Mouse (Mus musculus): Measurements from ENCODE around the gene Dolpp1. TPM values are rescaled to one million over a fixed set of nuclear protein-coding genes. Genes with fewer than 3 reads are reported as not detected.

Gene Dolpp1
- 30.4 and 38.1 TPM in 2 replicates for polyA plus RNA-seq (2012; ENCODE audit: low replicate concordance)

GRCm38 (mm10) chr2:30392114-30392576, at the start of gene Dolpp1:
TSS of gene Dolpp1 (plus strand) at chr2:30392254.

GRCm38 (mm10) chr2:30358533-30359531, 33.2 kb upstream of the Dolpp1 start, which contains the start of gene Sh3glb2:
TSS of gene Sh3glb2 (minus strand) at chr2:30359337.

GRCm38 (mm10) chr2:30363773-30364650, 28.0 kb upstream of the Dolpp1 start, which contains the start of gene Miga2:
TSS of gene Miga2 (plus strand) at chr2:30364233.

GRCm38 (mm10) chr2:30415157-30415935, 23.3 kb downstream of the Dolpp1 start, which contains the start of gene Crat:
TSS of gene Crat (minus strand) at chr2:30415813.

GRCm38 (mm10) chr2:30415936-30416648, 24.0 kb downstream of the Dolpp1 start, which contains the start of gene Ptpa:
TSS of gene Ptpa (plus strand) at chr2:30416039.

Other genes with a start within 250 kb of the Dolpp1 start
- gene Endog, start 220.8 kb upstream of the Dolpp1 start, polyA plus RNA-seq (2012; ENCODE audit: low replicate concordance), result 23.2 and 24.5 TPM in 2 replicates
- 30.2 and 41.2 TPM in 2 replicates for gene Spout1, start 213.8 kb upstream of the Dolpp1 start, polyA plus RNA-seq (2012; ENCODE audit: low replicate concordance)
- gene Kyat1, start 186.4 kb upstream of the Dolpp1 start, polyA plus RNA-seq (2012; ENCODE audit: low replicate concordance), result 2.2 and 14.6 TPM in 2 replicates
- 6.1 and 9.8 TPM in 2 replicates for gene Lrrc8a, start 154.5 kb upstream of the Dolpp1 start, polyA plus RNA-seq (2012; ENCODE audit: low replicate concordance)
- gene Gm28035, start 151.7 kb upstream of the Dolpp1 start, polyA plus RNA-seq (2012; ENCODE audit: low replicate concordance), result 1.7 and 3.0 TPM in 2 replicates
- gene Phyhd1, start 126.1 kb upstream of the Dolpp1 start, polyA plus RNA-seq (2012; ENCODE audit: low replicate concordance), result 3.2 and 7.0 TPM in 2 replicates
- not detected in 2 replicates for gene Gm28038, start 111.2 kb upstream of the Dolpp1 start, polyA plus RNA-seq (2012; ENCODE audit: low replicate concordance)
- 3.2 and 10.1 TPM in 2 replicates for gene Dolk, start 105.9 kb upstream of the Dolpp1 start, polyA plus RNA-seq (2012; ENCODE audit: low replicate concordance)
- 95.1 and 191 TPM in 2 replicates for gene Nup188, start 105.9 kb upstream of the Dolpp1 start, polyA plus RNA-seq (2012; ENCODE audit: low replicate concordance)
- gene Sh3glb2, start 32.9 kb upstream of the Dolpp1 start, polyA plus RNA-seq (2012; ENCODE audit: low replicate concordance), result 47.2 and 50.4 TPM in 2 replicates
- gene Miga2, start 28.0 kb upstream of the Dolpp1 start, polyA plus RNA-seq (2012; ENCODE audit: low replicate concordance), result 17.5 and 19.1 TPM in 2 replicates
- 92.1 and 105 TPM in 2 replicates for gene Crat, start 23.6 kb downstream of the Dolpp1 start, polyA plus RNA-seq (2012; ENCODE audit: low replicate concordance)
- 631 and 1,491 TPM in 2 replicates for gene Ptpa, start 23.8 kb downstream of the Dolpp1 start, polyA plus RNA-seq (2012; ENCODE audit: low replicate concordance)
- 3.4 and 5.1 TPM in 2 replicates for gene Ier5l, start 82.0 kb downstream of the Dolpp1 start, polyA plus RNA-seq (2012; ENCODE audit: low replicate concordance)
- 0.47 TPM in 1 of 2 replicates, not detected in the other for gene Cstad, start 202.8 kb downstream of the Dolpp1 start, polyA plus RNA-seq (2012; ENCODE audit: low replicate concordance)

Measured in leukemia stem cell, adult 10-12 weeks (primary cell).